11 mouse cellular contexts compared by ENCODE assay signal in genomic region chr12:11392525-11392924, GRCm38 (mm10). TPM values are rescaled to one million over a fixed set of nuclear protein-coding genes. Genes with fewer than 3 reads are reported as not detected.
A peak's percentile ranks its signal among the peaks of the same experiment; 100 is the strongest.
DNase-seq lines count a peak whose midpoint lies in the region; ATAC-seq lines count a peak whose summit lies in the region.
"Had no signal": no experiment of that assay in that cellular context is flagged by ENCODE, and none has a peak within 500 bp of the region (broad histone marks: within the 10 kb centered on the region; RNA-seq: fewer than 3 reads in every experiment).

No protein-coding gene starts in this region.

- 19% methylated on average over 1 of the region's 1 CpGs for WGBS in kidney, embryonic 16.5 days

- no peak overlapping the region for H3K4me2 ChIP-seq in kidney, embryonic 16.5 days (replicated peaks; ENCODE audit: low read depth, low read length)

- no peak overlapping the region for H3K27ac ChIP-seq in kidney, embryonic 16.5 days (ENCODE audit: low read length)

- no peak overlapping the region for H3K9ac ChIP-seq in kidney, embryonic 16.5 days (replicated peaks; ENCODE audit: low read length)

- H3K4me3 ChIP-seq in kidney, embryonic 16.5 days (ENCODE audit: low read length): no peak overlapping the region

- no peaks in the 10 kb centered on the region for H3K9me3 ChIP-seq in kidney, embryonic 16.5 days (ENCODE audit: low read length)

- no peak for ATAC-seq in kidney, embryonic 16.5 days (ENCODE audit: low FRiP score, low TSS enrichment)
- ATAC-seq: forebrain, embryonic 16.5 days had no signal

- no peaks in the 10 kb centered on the region for H3K36me3 ChIP-seq in kidney, embryonic 16.5 days (ENCODE audit: insufficient read depth, low read length)

- DNase-seq in kidney, adult 11 months: peak; percentile 29
- DNase-seq in embryo, embryonic 10.5 days (ENCODE audit: low spot score): peak; percentile 34
- DNase-seq in kidney, postnatal 10 days: peak; percentile 72
- DNase-seq in lung, postnatal 14 days: peak; percentile 69
- no peak for DNase-seq in cerebellum, adult 11 months
- no peak for DNase-seq in natural killer cell, adult 2 months (ENCODE audit: low spot score in 2 of 2)
- DNase-seq: cerebellum, adult 9-10 months; gastrocnemius, postnatal 25 days; spleen, adult 18-20 months had no signal

- no peaks in the 10 kb centered on the region for H3K27me3 ChIP-seq in kidney, embryonic 16.5 days (ENCODE audit: insufficient read depth, low read length)

- 0 out of 2 replicates have a peak, but pooled peaks cover 4% of the 10 kb centered on the region for H3K4me1 ChIP-seq in kidney, embryonic 16.5 days (ENCODE audit: insufficient read depth, low read length)

RNA-seq across cellular contexts. Expression of gene Vsnl1, which starts 43.9 kb away (rescaled TPM):
- 0.41 TPM in 2 replicates for polyA plus RNA-seq in kidney, embryonic 16.5 days (2015; fragmentation: Nextera tagmentation; extraction: Ambion mirVana)

Comparison
In these comparisons a context has a peak if more than half of its experiments do, and no peak if none do; other contexts are left out.
1. DNase-seq: peak in kidney, adult 11 months (single experiment), embryo, embryonic 10.5 days (single experiment), kidney, postnatal 10 days (single experiment) and lung, postnatal 14 days (single experiment); none in cerebellum, adult 11 months (single experiment) and natural killer cell, adult 2 months (0 of 2).